Mouse (Mus musculus) lung, adult 2 months (tissue): ENCODE results near the gene Ror2. TPM values are rescaled to one million over a fixed set of nuclear protein-coding genes. Genes with fewer than 3 reads are reported as not detected.

Experiments
- DNase-seq: peaks from one replicate; pipeline ENCODE4 v3.0.0; 2022
- H3K4me1 ChIP-seq: fragments of 200-500 bp; 2 replicates; pipeline ENCODE4 v1.6.1; 2011; ENCODE audit warnings: low read length; ENCODE audit not compliant: control insufficient read depth, insufficient read depth
- H3K4me3 ChIP-seq: fragments of 200-500 bp; replicated peaks from 2 replicates; pipeline ENCODE3; 2011; ENCODE audit warnings: low read depth, mild to moderate bottlenecking, control low read depth, low read length; ENCODE audit errors: extremely low read depth
- CTCF ChIP-seq: fragments of 200-500 bp; IDR thresholded peaks from 2 replicates; pipeline ENCODE4 v1.5.1; 2011; ENCODE audit warnings: mild to moderate bottlenecking, low read length, control low read depth; ENCODE audit not compliant: insufficient read depth
- POLR2A ChIP-seq: fragments of 200-500 bp; IDR thresholded peaks from 2 replicates; pipeline ENCODE4 v1.6.1; 2011; ENCODE audit warnings: low read depth, mild to moderate bottlenecking, control low read depth, low read length, borderline replicate concordance; ENCODE audit errors: extremely low read depth
- whole genome bisulfite sequencing: fragments of 180-500 bp; shearing (Covaris S2); methylation state at CpG from one replicate; pipeline ENCODE4 v1.1.7; 2018; 5-methylcytosine and 5-hydroxymethylcytosine counted together
- polyA plus RNA-seq: library from polyadenylated mRNA; depleted of rRNA; stranded (reverse); fragments of >200 nt; gene quantifications from 2 replicates; pipeline ENCODE4 v1.2.3, GENCODE M21; 2012

The Ror2 gene
- polyA plus RNA-seq, 1 experiment = 4.3 TPM

GRCm38 (mm10) chr13:53125627-53126026 is 160.3 kb downstream of the Ror2 start:
- TF ChIP-seq CTCF (no peak), POLR2A (no peak)
- 73% methylated on average over 5 of the region's 5 CpGs for WGBS
- no peak for DNase-seq
- no peak overlapping the region for H3K4me3 ChIP-seq
- H3K4me1 ChIP-seq = no peaks in the 10 kb centered on the region

- WGBS = 62% methylated on average over 8 of the region's 8 CpGs
- TF ChIP-seq POLR2A (no peak), CTCF (no peak)
- no peak overlapping the region for H3K4me3 ChIP-seq
- DNase-seq = no peak
- H3K4me1 ChIP-seq = no peaks in the 10 kb centered on the region
These were observed 163.8 kb downstream of the Ror2 start for GRCm38 (mm10) chr13:53122085-53122484.

- no peak for TF ChIP-seq CTCF
- TF ChIP-seq POLR2A = no peak
- no peaks in the 10 kb centered on the region for H3K4me1 ChIP-seq
- no peak overlapping the region for H3K4me3 ChIP-seq
- DNase-seq = no peak
- 37% methylated on average over 11 of the region's 11 CpGs for WGBS
These were observed 165.0 kb downstream of the Ror2 start for GRCm38 (mm10) chr13:53120906-53121305.

GRCm38 (mm10) chr13:53119586-53120426 is 166.1 kb downstream of the Ror2 start:
- Histone ChIP-seq H3K4me1 (no peaks in the 10 kb centered on the region), H3K4me3 (no peak overlapping the region)
- 26% methylated on average over 10 of the region's 10 CpGs for WGBS
- TF ChIP-seq POLR2A (no peak), CTCF (peak; percentile 82)
- DNase-seq = peak; percentile 66

- no peak for TF ChIP-seq POLR2A
- TF ChIP-seq CTCF = peak; percentile 31; the same call in 1 of the 2 replicates
- no peak overlapping the region for H3K4me3 ChIP-seq
- DNase-seq = no peak
- no peaks in the 10 kb centered on the region for H3K4me1 ChIP-seq
- 80% methylated on average over 13 of the region's 13 CpGs for WGBS
These were observed 167.5 kb downstream of the Ror2 start for GRCm38 (mm10) chr13:53118398-53118797.

- WGBS = 83% methylated on average over 7 of the region's 7 CpGs
- Histone ChIP-seq H3K4me3 (no peak overlapping the region), H3K4me1 (no peaks in the 10 kb centered on the region)
- DNase-seq = no peak
- TF ChIP-seq CTCF (no peak), POLR2A (no peak)
These were observed 168.0 kb downstream of the Ror2 start for GRCm38 (mm10) chr13:53117921-53118320.

- no peak for DNase-seq
- 90% methylated on average over 16 of the region's 16 CpGs for WGBS
- TF ChIP-seq CTCF (no peak), POLR2A (no peak)
- no peaks in the 10 kb centered on the region; the same call in 1 of the 2 replicates for H3K4me1 ChIP-seq
- H3K4me3 ChIP-seq = no peak overlapping the region
These were observed 175.7 kb downstream of the Ror2 start for GRCm38 (mm10) chr13:53110249-53110578.

GRCm38 (mm10) chr13:53109560-53110248 is 176.2 kb downstream of the Ror2 start:
- 28% methylated on average over 17 of the region's 17 CpGs for WGBS
- no peaks in the 10 kb centered on the region; the same call in 1 of the 2 replicates for H3K4me1 ChIP-seq
- H3K4me3 ChIP-seq = no peak overlapping the region
- DNase-seq = peak; percentile 76
- peak; percentile 81 for TF ChIP-seq CTCF
- no peak for TF ChIP-seq POLR2A

- H3K4me3 ChIP-seq = no peak overlapping the region
- no peaks in the 10 kb centered on the region; the same call in 1 of the 2 replicates for H3K4me1 ChIP-seq
- 75% methylated on average over 13 of the region's 13 CpGs for WGBS
- DNase-seq = no peak
- no peak for TF ChIP-seq POLR2A
- TF ChIP-seq CTCF = no peak
These were observed 179.2 kb downstream of the Ror2 start for GRCm38 (mm10) chr13:53106676-53107075.
